Mouse (Mus musculus) kidney, adult 2 months (tissue): ENCODE data around the gene Mapre1.

Experiments used
- CTCF ChIP-seq: fragments of 200-500 bp; conservative IDR thresholded peaks from 2 replicates; pipeline ENCODE4 v1.5.1; 2011; ENCODE audit warnings: low read depth, mild to moderate bottlenecking, control low read depth, low read length, moderate library complexity, mixed read lengths; ENCODE audit not compliant: insufficient read depth, insufficient read length
- POLR2A ChIP-seq: fragments of 200-500 bp; IDR thresholded peaks from one replicate; pipeline ENCODE4 v1.6.1; 2011; ENCODE audit warnings: low read depth, low read length, control low read depth

DNA sequence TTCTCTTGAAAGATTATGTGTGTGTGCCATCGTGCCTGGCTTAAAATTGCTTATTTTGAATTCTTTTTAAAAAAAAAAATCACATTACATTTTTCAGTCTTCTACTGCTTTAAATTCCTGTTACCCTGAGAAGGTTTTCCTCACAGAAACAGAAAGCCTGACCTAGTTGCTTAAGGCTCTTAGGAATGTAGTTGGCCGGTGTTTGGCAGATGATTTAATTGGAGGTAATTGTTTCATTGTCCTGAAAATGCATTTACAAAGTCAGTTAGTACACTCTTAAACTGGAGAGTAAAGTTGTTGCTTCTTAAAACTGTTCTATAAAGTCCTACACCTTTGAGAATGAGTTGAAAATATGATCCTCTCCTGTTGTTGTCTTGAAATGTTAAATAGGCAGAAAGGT is 27.8 kb downstream of the Mapre1 start:
- TF ChIP-seq POLR2A, result no peak
- no peak for TF ChIP-seq CTCF
